Mouse (Mus musculus): ENCODE measurements around the gene Hist2h2aa1.

DNA sequence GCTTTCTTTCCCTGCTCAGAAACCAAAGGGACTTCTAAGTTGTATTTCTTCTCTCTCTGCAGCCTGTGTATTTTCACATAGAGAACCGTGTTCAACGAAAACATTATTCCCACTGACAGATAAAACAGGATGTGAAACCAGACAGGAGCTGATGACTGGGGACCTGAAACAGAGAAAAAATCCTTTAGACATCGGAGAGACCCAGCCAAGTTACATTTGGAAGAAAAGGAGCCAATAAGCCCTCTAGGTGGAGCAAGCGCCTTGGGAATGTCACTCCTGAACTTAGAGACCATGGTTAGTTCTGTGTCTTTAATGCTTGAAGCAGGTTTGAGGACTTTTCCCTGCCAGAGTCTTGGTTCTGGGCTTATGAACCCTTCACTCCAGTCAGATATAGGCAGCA lies 39.2 kb downstream of the Hist2h2aa1 start:
- TF ChIP-seq POLR2A (IDR thresholded peaks at IDR 0.05; ENCODE audit: low read depth, low read length) = no peak
- no peak for TF ChIP-seq CTCF (IDR thresholded peaks at IDR 0.05; ENCODE audit: borderline replicate concordance, insufficient read depth, low read length)
